Mouse (Mus musculus) MEL (cell line): ENCODE results near the gene Icos.

Experiments
- CHD1 ChIP-seq: IDR thresholded peaks from 2 replicates; pipeline ENCODE4 v1.6.1; 2012; ENCODE audit warnings: low read depth, mild to moderate bottlenecking, inconsistent platforms, low read length, improper control_type of control experiment
- CTCF ChIP-seq, 3 experiments: IDR thresholded peaks in 2 of 3; conservative IDR thresholded peaks in 1 of 3; 2 replicates each; pipeline ENCODE4 v1.5.1; 2011 to 2012; ENCODE audit warnings: low read length in 3 of 3, low read depth in 2 of 3, mild to moderate bottlenecking in 2 of 3, improper control_type of control experiment in 1 of 3, inconsistent platforms in 1 of 3, mixed read lengths in 1 of 3, moderate library complexity in 1 of 3; ENCODE audit not compliant: control insufficient read depth in 1 of 3, insufficient read depth in 1 of 3, poor library complexity in 1 of 3, severe bottlenecking in 1 of 3
- E2F4 ChIP-seq: IDR thresholded peaks from 2 replicates; pipeline ENCODE4 v1.6.1; 2011; ENCODE audit warnings: low read depth, low read length, improper control_type of control experiment, borderline replicate concordance
- ELF1 ChIP-seq: IDR thresholded peaks from 2 replicates; pipeline ENCODE4 v1.6.1; 2014; ENCODE audit warnings: low read depth, mild to moderate bottlenecking, inconsistent platforms, low read length, improper control_type of control experiment, moderate library complexity
- EP300 ChIP-seq, 2 experiments: IDR thresholded peaks; 2 replicates each; pipeline ENCODE4 v1.6.1; 2011; ENCODE audit warnings: improper control_type of control experiment in 2 of 2, low read length in 2 of 2, low read depth in 1 of 2, mild to moderate bottlenecking in 1 of 2
- GATA1 ChIP-seq: IDR thresholded peaks from 2 replicates; pipeline ENCODE4 v1.6.1; 2011; ENCODE audit warnings: low read depth, low read length, improper control_type of control experiment
- HCFC1 ChIP-seq: IDR thresholded peaks from 2 replicates; pipeline ENCODE4 v1.6.1; 2012; ENCODE audit warnings: low read depth, mild to moderate bottlenecking, inconsistent platforms, low read length, improper control_type of control experiment, moderate library complexity
- JUND ChIP-seq: IDR thresholded peaks from 2 replicates; pipeline ENCODE4 v1.6.1; 2011; ENCODE audit warnings: low read depth, mild to moderate bottlenecking, improper control_type of control experiment, low read length
- MAX ChIP-seq: IDR thresholded peaks from 2 replicates; pipeline ENCODE4 v1.6.1; 2011; ENCODE audit warnings: low read length, improper control_type of control experiment
- MAZ ChIP-seq: IDR thresholded peaks from 2 replicates; pipeline ENCODE4 v1.6.1; 2012; ENCODE audit warnings: low read depth, mild to moderate bottlenecking, inconsistent platforms, low read length, improper control_type of control experiment
- POLR2A ChIP-seq, 2 experiments: IDR thresholded peaks; 2 replicates each; pipeline ENCODE4 v1.6.1; 2011 to 2012; ENCODE audit warnings: low read length in 2 of 2, mild to moderate bottlenecking in 2 of 2, control low read depth in 1 of 2, improper control_type of control experiment in 1 of 2, low read depth in 1 of 2, moderate library complexity in 1 of 2; ENCODE audit not compliant: control insufficient read depth in 1 of 2, insufficient read depth in 1 of 2, poor library complexity in 1 of 2
- TBP ChIP-seq: IDR thresholded peaks from 2 replicates; pipeline ENCODE4 v1.8.0; 2011; ENCODE audit warnings: low read depth, low read length, improper control_type of control experiment
- USF1 ChIP-seq: IDR thresholded peaks from 2 replicates; pipeline ENCODE4 v1.6.1; 2014; ENCODE audit warnings: low read depth, mild to moderate bottlenecking, inconsistent platforms, low read length, improper control_type of control experiment, moderate library complexity
- ZC3H11A ChIP-seq: IDR thresholded peaks from 2 replicates; pipeline ENCODE4 v1.6.1; 2012; ENCODE audit warnings: low read depth, mild to moderate bottlenecking, inconsistent platforms, low read length, improper control_type of control experiment

DNA sequence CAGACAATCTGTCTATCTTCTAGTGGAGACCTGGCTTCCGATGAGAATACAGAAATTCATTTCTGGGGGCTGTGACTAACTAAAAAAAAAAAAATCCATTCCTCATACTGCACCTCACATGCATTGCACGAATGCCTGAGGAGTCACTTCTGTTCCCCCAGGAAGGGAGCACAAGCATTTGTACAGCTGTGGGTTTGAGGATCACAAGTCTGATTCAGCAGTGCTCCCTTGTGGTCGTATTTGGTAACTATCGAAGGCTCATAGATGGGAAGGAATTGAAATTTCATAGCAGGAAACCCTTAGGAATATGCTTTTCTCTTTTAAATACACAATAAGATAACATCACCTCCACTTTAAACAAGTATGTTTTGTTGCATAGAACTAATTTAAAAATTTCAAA is 16.6 kb upstream of the Icos start:
- TF ChIP-seq GATA1 = no peak
- TF ChIP-seq ELF1 = no peak
- no peak for TF ChIP-seq MAZ
- TF ChIP-seq TBP = no peak
- TF ChIP-seq E2F4 = no peak
- TF ChIP-seq USF1 = no peak
- peak; percentile 15 to 50 (median 32); a peak in 4 of 6 replicates for TF ChIP-seq CTCF (IDR thresholded peaks at IDR 0.05 in 2 of 3, conservative IDR thresholded peaks at IDR 0.05 in 1 of 3; ENCODE audit: control insufficient read depth in 1 of 3, insufficient read depth in 1 of 3, low read depth in 2 of 3, low read length in 3 of 3, poor library complexity in 1 of 3, severe bottlenecking in 1 of 3)
- TF ChIP-seq EP300 (IDR thresholded peaks at IDR 0.05; ENCODE audit: low read depth in 1 of 2, low read length in 2 of 2) = no peak
- TF ChIP-seq MAX = no peak
- TF ChIP-seq JUND = no peak
- TF ChIP-seq CHD1 = no peak
- no peak for TF ChIP-seq ZC3H11A
- TF ChIP-seq POLR2A (IDR thresholded peaks at IDR 0.05; ENCODE audit: control insufficient read depth in 1 of 2, insufficient read depth in 1 of 2, low read depth in 1 of 2, low read length in 2 of 2, poor library complexity in 1 of 2) = no peak
- TF ChIP-seq HCFC1 = no peak
